Mouse (Mus musculus) cerebellum, postnatal 25 days (tissue): ENCODE measurements around the gene Bag3.
"Not testable (repeated sequence)": the region's sequence is repeated elsewhere in the genome, so short reads cannot be mapped to it uniquely, and the experiment has no call there.

Source experiments
- DNase-seq, 2 experiments: peaks; one replicate each; pipeline ENCODE4 v3.0.0; 2021; ENCODE audit warnings: mixed read lengths in 2 of 2

Gene Bag3

GRCm38 (mm10) chr7:128538196-128538595 is 14.8 kb downstream of the Bag3 start:
- no peak for DNase-seq

- DNase-seq: no peak
Measured at GRCm38 (mm10) chr7:128538769-128539168, 15.4 kb downstream of the Bag3 start.

GRCm38 (mm10) chr7:128540111-128540510 is 16.7 kb downstream of the Bag3 start:
- DNase-seq: no peak

- no peak for DNase-seq
Measured at GRCm38 (mm10) chr7:128540734-128541133, 17.3 kb downstream of the Bag3 start.

- no peak for DNase-seq
Measured at GRCm38 (mm10) chr7:128541186-128541585, 17.8 kb downstream of the Bag3 start.

- no peak for DNase-seq
Measured at GRCm38 (mm10) chr7:128541771-128542170, 18.4 kb downstream of the Bag3 start.

GRCm38 (mm10) chr7:128542488-128542887 is 19.1 kb downstream of the Bag3 start:
- DNase-seq: no peak

GRCm38 (mm10) chr7:128543148-128543855 is 19.9 kb downstream of the Bag3 start:
- DNase-seq: no peak

- DNase-seq: no peak
Measured at GRCm38 (mm10) chr7:128543961-128544360, 20.5 kb downstream of the Bag3 start.

GRCm38 (mm10) chr7:128544566-128545262 is 21.3 kb downstream of the Bag3 start:
- no peak for DNase-seq

- DNase-seq: no peak
Measured at GRCm38 (mm10) chr7:128546031-128546430, 22.6 kb downstream of the Bag3 start.

- DNase-seq: no peak
Measured at GRCm38 (mm10) chr7:128549137-128549536, 25.7 kb downstream of the Bag3 start.

- no peak for DNase-seq
Measured at GRCm38 (mm10) chr7:128550328-128551086, 27.1 kb downstream of the Bag3 start.

- DNase-seq: peak in 1 of 2 experiments; percentile 40
Measured at GRCm38 (mm10) chr7:128551087-128551457, 27.7 kb downstream of the Bag3 start.

- DNase-seq: no peak
Measured at GRCm38 (mm10) chr7:128553105-128553705, 29.8 kb downstream of the Bag3 start.

- no peak for DNase-seq
Measured at GRCm38 (mm10) chr7:128554502-128554901, 31.1 kb downstream of the Bag3 start.

- DNase-seq: no peak
Measured at GRCm38 (mm10) chr7:128555141-128555750, 31.8 kb downstream of the Bag3 start.

GRCm38 (mm10) chr7:128556923-128557430 is 33.6 kb downstream of the Bag3 start:
- DNase-seq: no peak

GRCm38 (mm10) chr7:128563373-128563772 is 40.0 kb downstream of the Bag3 start:
- DNase-seq: peak in 1 of 2 experiments; percentile 53

GRCm38 (mm10) chr7:128566311-128566710 is 42.9 kb downstream of the Bag3 start:
- no peak for DNase-seq

- DNase-seq: peak; percentile 75 to 84
Measured at GRCm38 (mm10) chr7:128567561-128568244, 44.3 kb downstream of the Bag3 start.

- not testable (repeated sequence) for DNase-seq
Measured at GRCm38 (mm10) chr7:128569429-128569828, 46.0 kb downstream of the Bag3 start.
